Mouse (Mus musculus): ENCODE results near the gene Otud5. TPM values are rescaled to one million over a fixed set of nuclear protein-coding genes. Genes with fewer than 3 reads are reported as not detected.
A peak's percentile ranks its signal among the peaks of the same experiment; 100 is the strongest.
"Not testable (repeated sequence)": the region's sequence is repeated elsewhere in the genome, so short reads cannot be mapped to it uniquely, and the experiment has no call there.

The Otud5 gene
- total RNA-seq, 4 experiments from 2014 or later, result 20.0 to 24.9 (median 21.5) TPM

- DNase-seq (ENCODE audit: low spot score), result peak; percentile 34
Measured at GRCm38 (mm10) chrX:7879819-7880218, 38.7 kb downstream of the Otud5 start.

GRCm38 (mm10) chrX:7883841-7884567, 42.8 kb downstream of the Otud5 start, which contains the start of gene Slc35a2:
Gene Slc35a2, plus strand, starts transcription at chrX:7884028.
- peak; percentile 92 for DNase-seq (ENCODE audit: low spot score)

- DNase-seq (ENCODE audit: low spot score), result no peak
Measured at GRCm38 (mm10) chrX:7898211-7898610, 57.0 kb downstream of the Otud5 start.

GRCm38 (mm10) chrX:7898880-7899874, 58.0 kb downstream of the Otud5 start, which contains the start of the genes Pqbp1 and Timm17b:
Gene Pqbp1, minus strand, starts transcription at chrX:7899269.
Gene Timm17b, plus strand, starts transcription at chrX:7899357.
- peak; percentile 87 for DNase-seq (ENCODE audit: low spot score)

- no peak for DNase-seq (ENCODE audit: low spot score)
Measured at GRCm38 (mm10) chrX:7904441-7904840, 63.3 kb downstream of the Otud5 start.

GRCm38 (mm10) chrX:7907735-7908134, 66.6 kb downstream of the Otud5 start, which contains the start of gene Gm10491:
Gene Gm10491, minus strand, starts transcription at chrX:7907835.
- no peak for DNase-seq (ENCODE audit: low spot score)

- not testable (repeated sequence) for DNase-seq (ENCODE audit: low spot score)
Measured at GRCm38 (mm10) chrX:7909242-7909641, 68.1 kb downstream of the Otud5 start, which contains the start of gene Gm10490. Gene Gm10490, plus strand, starts transcription at chrX:7909542.

- no peak for DNase-seq (ENCODE audit: low spot score)
Measured at GRCm38 (mm10) chrX:7910473-7910872, 69.3 kb downstream of the Otud5 start.

- not testable (repeated sequence) for DNase-seq (ENCODE audit: low spot score)
Measured at GRCm38 (mm10) chrX:7915669-7916068, 74.5 kb downstream of the Otud5 start.

- DNase-seq (ENCODE audit: low spot score), result not testable (repeated sequence)
Measured at GRCm38 (mm10) chrX:7917960-7918359, 76.8 kb downstream of the Otud5 start.

- DNase-seq (ENCODE audit: low spot score), result no peak
Measured at GRCm38 (mm10) chrX:7919601-7920383, 78.6 kb downstream of the Otud5 start, which contains the start of gene Pcsk1n. Gene Pcsk1n, plus strand, starts transcription at chrX:7919822.

GRCm38 (mm10) chrX:7922032-7922431, 80.9 kb downstream of the Otud5 start:
- no peak for DNase-seq (ENCODE audit: low spot score)

Small RNA genes lying within 50 kb of the gene (microRNA-seq; reads per million reads assigned to microRNA genes)
- gene Mir1198, result 45.4 reads per million, percentile 47 among the genes with 10 or more reads in this experiment

Other genes starting within 250 kb of the Otud5 start
- gene Ccdc22, start 235.8 kb upstream of the Otud5 start, total RNA-seq (2022), result 10 to 100 TPM in 3 of 4 experiments, 1 to 10 TPM in 1; 8.5 to 11.9 (median 11.1) TPM
- gene Cacna1f, start 234.3 kb upstream of the Otud5 start, total RNA-seq (2022), result not detected
- 1 to 10 TPM; 2.9 to 5.4 (median 3.8) TPM for gene Syp, start 202.9 kb upstream of the Otud5 start, total RNA-seq (2022)
- 10 to 100 TPM; 18.8 to 22.2 (median 19.5) TPM for gene Prickle3, start 184.1 kb upstream of the Otud5 start, total RNA-seq (2022)
- gene Plp2, start 170.0 kb upstream of the Otud5 start, total RNA-seq (2022), result 10 to 100 TPM; 39.8 to 56.9 (median 51.1) TPM
- 10 to 100 TPM; 26.1 to 30.3 (median 28.8) TPM for gene Magix, start 160.1 kb upstream of the Otud5 start, total RNA-seq (2022)
- gene Gpkow, start 144.2 kb upstream of the Otud5 start, total RNA-seq (2022), result 10 to 100 TPM; 18.3 to 21.9 (median 21.3) TPM
- 10 to 100 TPM; 34.4 to 60.5 (median 46.7) TPM for gene Wdr45, start 127.0 kb upstream of the Otud5 start, total RNA-seq (2022)
- gene Gm45208, start 119.1 kb upstream of the Otud5 start, total RNA-seq (2022), result not detected
- 1 to 10 TPM; 4.3 to 6.7 (median 5.7) TPM for gene Praf2, start 112.9 kb upstream of the Otud5 start, total RNA-seq (2022)
- 1 to 10 TPM in 1 of 4 experiments, under 1 TPM in 3; 0.37 to 1.0 (median 0.73) TPM for gene Ccdc120, start 90.5 kb upstream of the Otud5 start, total RNA-seq (2022)
- gene Tfe3, start 78.8 kb upstream of the Otud5 start, total RNA-seq (2022), result 10 to 100 TPM; 11.9 to 16.9 (median 14.8) TPM
- gene Gripap1, start 51.6 kb upstream of the Otud5 start, total RNA-seq (2022), result 10 to 100 TPM; 23.1 to 26.1 (median 24.7) TPM
- gene Kcnd1, start 19.1 kb upstream of the Otud5 start, total RNA-seq (2022), result under 1 TPM; 0.23 to 0.30 (median 0.27) TPM
- 1 to 10 TPM; 2.4 to 6.1 (median 3.7) TPM for gene Pim2, start 36.9 kb downstream of the Otud5 start, total RNA-seq (2022)
- 10 to 100 TPM in 3 of 4 experiments, 1 to 10 TPM in 1; 8.9 to 18.3 (median 13.5) TPM for gene Slc35a2, start 42.7 kb downstream of the Otud5 start, total RNA-seq (2022)
- gene Pqbp1, start 57.9 kb downstream of the Otud5 start, total RNA-seq (2022), result 10 to 100 TPM; 20.0 to 24.0 (median 20.9) TPM
- 10 to 100 TPM; 44.7 to 50.5 (median 46.7) TPM for gene Timm17b, start 58.0 kb downstream of the Otud5 start, total RNA-seq (2022)
- not detected for gene Gm10491, start 66.5 kb downstream of the Otud5 start, total RNA-seq (2022)
- gene Gm10490, start 68.2 kb downstream of the Otud5 start, total RNA-seq (2022), result not detected
- under 1 TPM; 0.11 to 0.20 (median 0.16) TPM for gene Pcsk1n, start 78.5 kb downstream of the Otud5 start, total RNA-seq (2022)
- gene Eras, start 87.2 kb downstream of the Otud5 start, total RNA-seq (2022), result not detected
- 10 to 100 TPM; 10.4 to 11.5 (median 10.9) TPM for gene Hdac6, start 106.5 kb downstream of the Otud5 start, total RNA-seq (2022)
- under 1 TPM in 1 of 4 experiments, not detected in 3; 0.32 TPM for gene Gata1, start 136.7 kb downstream of the Otud5 start, total RNA-seq (2022)
- not detected for gene Glod5, start 177.1 kb downstream of the Otud5 start, total RNA-seq (2022)
- 1 to 10 TPM; 4.0 to 6.4 (median 4.5) TPM for gene Suv39h1, start 233.4 kb downstream of the Otud5 start, total RNA-seq (2022)
- gene Was, start 249.1 kb downstream of the Otud5 start, total RNA-seq (2022), result 1 to 10 TPM; 1.3 to 2.5 (median 1.6) TPM